Mouse (Mus musculus): Measurements from ENCODE around the gene Med6. TPM values are rescaled to one million over a fixed set of nuclear protein-coding genes. Genes with fewer than 3 reads are reported as not detected.
"Not testable (repeated sequence)": the region's sequence is repeated elsewhere in the genome, so short reads cannot be mapped to it uniquely, and the experiment has no call there.

Gene Med6
- polyA plus RNA-seq, 1 experiment from 2014 or later = 77.1 TPM

GRCm38 (mm10) chr12:81530587-81530986 lies 64.2 kb downstream of the Med6 start:
- not testable (repeated sequence) for H3K4me3 ChIP-seq (ENCODE audit: low read depth, low read length); H3K27me3 ChIP-seq (ENCODE audit: control insufficient read depth, insufficient read depth, low read length); ATAC-seq (ENCODE audit: insufficient read depth, low FRiP score, low TSS enrichment); H3K4me2 ChIP-seq (ENCODE audit: low read depth); DNase-seq (ENCODE audit: low spot score); H3K9me3 ChIP-seq (ENCODE audit: control insufficient read depth, low read length); H3K4me1 ChIP-seq (ENCODE audit: control insufficient read depth, insufficient read depth, low read length); H3K9ac ChIP-seq (ENCODE audit: low read length); H3K36me3 ChIP-seq (ENCODE audit: control insufficient read depth, insufficient read depth, low read length); H3K27ac ChIP-seq (ENCODE audit: low read depth, low read length)
- 82% methylated on average over 5 of the region's 8 CpGs for WGBS

Other genes starting within 250 kb of the Med6 start
- gene Gm4787, start 215.5 kb downstream of the Med6 start, polyA plus RNA-seq (2014; fragmentation: Nextera tagmentation; extraction: Ambion mirVana) = 0.23 and 0.24 TPM in 2 replicates
- gene Adam4, start 173.1 kb downstream of the Med6 start, polyA plus RNA-seq (2014; fragmentation: Nextera tagmentation; extraction: Ambion mirVana) = 0.32 and 0.45 TPM in 2 replicates
- gene Cox16, start 109.9 kb downstream of the Med6 start, polyA plus RNA-seq (2014; fragmentation: Nextera tagmentation; extraction: Ambion mirVana) = 124 and 130 TPM in 2 replicates
- 33.4 and 37.2 TPM in 2 replicates for gene Gm20498, start 62.1 kb downstream of the Med6 start, polyA plus RNA-seq (2014; fragmentation: Nextera tagmentation; extraction: Ambion mirVana)
- 28.6 and 29.7 TPM in 2 replicates for gene Synj2bp, start 62.1 kb downstream of the Med6 start, polyA plus RNA-seq (2014; fragmentation: Nextera tagmentation; extraction: Ambion mirVana)
- 0.45 and 0.55 TPM in 2 replicates for gene Adam21, start 26.5 kb downstream of the Med6 start, polyA plus RNA-seq (2014; fragmentation: Nextera tagmentation; extraction: Ambion mirVana)
- 2.1 TPM in 2 replicates for gene Ttc9, start 36.2 kb upstream of the Med6 start, polyA plus RNA-seq (2014; fragmentation: Nextera tagmentation; extraction: Ambion mirVana)
- 3.6 and 3.7 TPM in 2 replicates for gene Map3k9, start 186.2 kb upstream of the Med6 start, polyA plus RNA-seq (2014; fragmentation: Nextera tagmentation; extraction: Ambion mirVana)

All from neural tube, embryonic 11.5 days (tissue).